Mouse (Mus musculus): ENCODE data around the gene Nars2.
A peak's percentile ranks its signal among the peaks of the same experiment; 100 is the strongest.
"Not testable (repeated sequence)": the region's sequence is repeated elsewhere in the genome, so short reads cannot be mapped to it uniquely, and the experiment has no call there.

Gene Nars2

GRCm38 (mm10) chr7:96951281-96952051 is at the start of gene Nars2:
Gene Nars2, plus strand, starts transcription at chr7:96951505.
- peak; percentile 91 for DNase-seq

GRCm38 (mm10) chr7:96902183-96902582 is 49.1 kb upstream of the Nars2 start:
- DNase-seq, result no peak

- DNase-seq, result no peak
Measured at GRCm38 (mm10) chr7:96903088-96903985, 48.0 kb upstream of the Nars2 start.

- no peak for DNase-seq
Measured at GRCm38 (mm10) chr7:96904442-96904841, 46.9 kb upstream of the Nars2 start.

GRCm38 (mm10) chr7:96904936-96905335 is 46.4 kb upstream of the Nars2 start:
- DNase-seq, result no peak

GRCm38 (mm10) chr7:96905422-96905821 is 45.9 kb upstream of the Nars2 start:
- no peak for DNase-seq

- no peak for DNase-seq
Measured at GRCm38 (mm10) chr7:96906216-96906615, 45.1 kb upstream of the Nars2 start.

- no peak for DNase-seq
Measured at GRCm38 (mm10) chr7:96907971-96908680, 43.2 kb upstream of the Nars2 start.

- no peak for DNase-seq
Measured at GRCm38 (mm10) chr7:96909856-96910255, 41.4 kb upstream of the Nars2 start.

- no peak for DNase-seq
Measured at GRCm38 (mm10) chr7:96910310-96910960, 40.9 kb upstream of the Nars2 start.

GRCm38 (mm10) chr7:96914031-96914430 is 37.3 kb upstream of the Nars2 start:
- DNase-seq, result peak; percentile 82

- DNase-seq, result peak; percentile 80
Measured at GRCm38 (mm10) chr7:96915452-96916105, 35.7 kb upstream of the Nars2 start.

GRCm38 (mm10) chr7:96920447-96921095 is 30.7 kb upstream of the Nars2 start:
- DNase-seq, result no peak

- DNase-seq, result no peak
Measured at GRCm38 (mm10) chr7:96922927-96923326, 28.4 kb upstream of the Nars2 start.

GRCm38 (mm10) chr7:96943715-96944377 is 7.5 kb upstream of the Nars2 start:
- DNase-seq, result no peak

GRCm38 (mm10) chr7:96946501-96946900 is 4.8 kb upstream of the Nars2 start:
- DNase-seq, result not testable (repeated sequence)

GRCm38 (mm10) chr7:96952094-96952493 is 789 bp downstream of the Nars2 start:
- no peak for DNase-seq

- DNase-seq, result no peak
Measured at GRCm38 (mm10) chr7:96959168-96959567, 7.9 kb downstream of the Nars2 start.

- DNase-seq, result no peak
Measured at GRCm38 (mm10) chr7:96967188-96967587, 15.9 kb downstream of the Nars2 start.

GRCm38 (mm10) chr7:96970359-96970758 is 19.1 kb downstream of the Nars2 start:
- DNase-seq, result peak; percentile 70

Measured in cerebellum, adult 9-10 months (tissue).